Mouse (Mus musculus) liver, embryonic 15.5 days (tissue): ENCODE data around the gene Krtap12-1. TPM values are rescaled to one million over a fixed set of nuclear protein-coding genes. Genes with fewer than 3 reads are reported as not detected.
"Not testable (repeated sequence)": the region's sequence is repeated elsewhere in the genome, so short reads cannot be mapped to it uniquely, and the experiment has no call there.

Experiments
- ATAC-seq: fragments of 200-750 bp; cut with Nextera tagmentation; 2 replicates; pipeline ENCODE4 v1.8.0; 2017; ENCODE audit warnings: moderate number of reproducible peaks, mild to moderate bottlenecking, moderate library complexity; ENCODE audit not compliant: insufficient read depth
- H3K27ac ChIP-seq: fragments of 300-500 bp; sonication (generic); replicated peaks from 2 replicates; pipeline ENCODE4 v1.5.1; 2015; ENCODE audit warnings: mild to moderate bottlenecking, inconsistent platforms
- H3K27me3 ChIP-seq: fragments of 300-500 bp; sonication (generic); 2 replicates; pipeline ENCODE4 v1.6.1; 2015; ENCODE audit warnings: mild to moderate bottlenecking, inconsistent platforms
- H3K36me3 ChIP-seq: fragments of 300-500 bp; sonication (generic); replicated peaks from 2 replicates; pipeline ENCODE4 v1.6.1; 2015; ENCODE audit warnings: moderate library complexity, mild to moderate bottlenecking, inconsistent platforms
- H3K4me1 ChIP-seq: fragments of 300-500 bp; sonication (generic); replicated peaks from 2 replicates; pipeline ENCODE4 v1.6.1; 2015; ENCODE audit warnings: inconsistent platforms
- H3K4me2 ChIP-seq: fragments of 300-500 bp; sonication (generic); 2 replicates; pipeline ENCODE4 v1.6.1; 2015; ENCODE audit warnings: moderate library complexity, mild to moderate bottlenecking, inconsistent platforms
- H3K4me3 ChIP-seq: fragments of 300-500 bp; sonication (generic); replicated peaks from 2 replicates; pipeline ENCODE4 v1.5.1; 2015; ENCODE audit warnings: mild to moderate bottlenecking, inconsistent platforms
- H3K9ac ChIP-seq: fragments of 300-500 bp; sonication (generic); 2 replicates; pipeline ENCODE4 v1.6.1; 2015; ENCODE audit warnings: moderate library complexity, mild to moderate bottlenecking, inconsistent platforms
- H3K9me3 ChIP-seq: fragments of 300-500 bp; sonication (generic); replicated peaks from 2 replicates; pipeline ENCODE4 v1.6.1; 2016; ENCODE audit warnings: inconsistent platforms
- WGBS: fragments of 180-500 bp; shearing (Covaris S2); methylation state at CpG from one replicate; pipeline ENCODE4 v1.1.7; 2015; ENCODE audit warnings: mixed read lengths; ENCODE audit not compliant: insufficient replicate concordance; 5-methylcytosine and 5-hydroxymethylcytosine counted together
- polyA plus RNA-seq: library from polyadenylated mRNA; unstranded; fragments of >200 nt; fragmentation: Nextera tagmentation; extraction: Ambion mirVana; gene quantifications from 2 replicates; pipeline ENCODE4 v1.2.1, GENCODE M21; 2015

Gene Krtap12-1
- polyA plus RNA-seq, 1 experiment from 2014 or later = not detected

GRCm38 (mm10) chr10:77750686-77751085 lies 30.3 kb downstream of the Krtap12-1 start:
- not testable (repeated sequence) for H3K4me1 ChIP-seq, H3K4me3 ChIP-seq, H3K9me3 ChIP-seq, H3K4me2 ChIP-seq, H3K36me3 ChIP-seq, H3K9ac ChIP-seq, H3K27ac ChIP-seq, H3K27me3 ChIP-seq, ATAC-seq
- 67% methylated on average over 1 of the region's 1 CpGs for WGBS

- not testable (repeated sequence) for H3K4me1 ChIP-seq, H3K27ac ChIP-seq, H3K36me3 ChIP-seq, H3K27me3 ChIP-seq, H3K9ac ChIP-seq, H3K4me2 ChIP-seq, ATAC-seq, H3K4me3 ChIP-seq, H3K9me3 ChIP-seq
- WGBS = 55% methylated on average over 1 of the region's 1 CpGs
Measured at GRCm38 (mm10) chr10:77751254-77751653, 30.9 kb downstream of the Krtap12-1 start, which contains the start of gene Gm9736. TSS of gene Gm9736 (minus strand) at chr10:77751354.

GRCm38 (mm10) chr10:77752312-77752711 lies 31.9 kb downstream of the Krtap12-1 start:
- not testable (repeated sequence) for H3K9me3 ChIP-seq, H3K4me3 ChIP-seq, H3K27me3 ChIP-seq, H3K4me2 ChIP-seq, H3K36me3 ChIP-seq, H3K4me1 ChIP-seq, H3K9ac ChIP-seq, H3K27ac ChIP-seq, ATAC-seq
- WGBS = 37% methylated on average over 3 of the region's 3 CpGs

- no peak overlapping the region for H3K27ac ChIP-seq
- no peaks in the 10 kb centered on the region for H3K9me3 ChIP-seq
- no peak for ATAC-seq
- no peak overlapping the region for H3K9ac ChIP-seq
- no peaks in the 10 kb centered on the region for H3K27me3 ChIP-seq
- H3K4me1 ChIP-seq = no peaks in the 10 kb centered on the region
- no peaks in the 10 kb centered on the region for H3K36me3 ChIP-seq
- no peak overlapping the region for H3K4me2 ChIP-seq
- H3K4me3 ChIP-seq = no peak overlapping the region
Measured at GRCm38 (mm10) chr10:77753448-77753847, 33.0 kb downstream of the Krtap12-1 start.

- not testable (repeated sequence) for H3K27me3 ChIP-seq
- no CpG with 5 or more reads among the region's 1 CpGs for WGBS
Measured at GRCm38 (mm10) chr10:77759582-77759981, 39.2 kb downstream of the Krtap12-1 start, which contains the start of gene Gm3233. TSS of gene Gm3233 (minus strand) at chr10:77759682.

GRCm38 (mm10) chr10:77769727-77770126 lies 49.3 kb downstream of the Krtap12-1 start:
- no peak overlapping the region for H3K4me3 ChIP-seq
- ATAC-seq = no peak
- H3K36me3 ChIP-seq = no peaks in the 10 kb centered on the region
- no peaks in the 10 kb centered on the region for H3K9me3 ChIP-seq
- no peak overlapping the region for H3K27ac ChIP-seq
- H3K4me2 ChIP-seq = no peak overlapping the region
- H3K4me1 ChIP-seq = no peaks in the 10 kb centered on the region
- 61% methylated on average over 1 of the region's 1 CpGs for WGBS
- H3K9ac ChIP-seq = no peak overlapping the region
- no peaks in the 10 kb centered on the region for H3K27me3 ChIP-seq

More at GRCm38 (mm10) chr10:77759582-77759981, 39.2 kb downstream of the Krtap12-1 start, which contains the start of gene Gm3233:
- not testable (repeated sequence) for H3K4me3 ChIP-seq, ATAC-seq, H3K9ac ChIP-seq, H3K4me2 ChIP-seq, H3K27ac ChIP-seq, H3K4me1 ChIP-seq, H3K36me3 ChIP-seq, H3K9me3 ChIP-seq

Other genes with a start within 250 kb of the Krtap12-1 start
- 14.9 and 16.0 TPM in 2 replicates for gene Fam207a, start 204.8 kb upstream of the Krtap12-1 start, polyA plus RNA-seq
- 17.1 and 18.5 TPM in 2 replicates for gene Itgb2, start 190.3 kb upstream of the Krtap12-1 start, polyA plus RNA-seq
- 79.6 and 89.2 TPM in 2 replicates for gene Pttg1ip, start 138.9 kb upstream of the Krtap12-1 start, polyA plus RNA-seq
- gene Sumo3, start 114.5 kb upstream of the Krtap12-1 start, polyA plus RNA-seq = 91.2 and 93.4 TPM in 2 replicates
- gene Gm49325, start 114.4 kb upstream of the Krtap12-1 start, polyA plus RNA-seq = 0.82 TPM in 1 of 2 replicates, not detected in the other
- gene Ube2g2, start 98.3 kb upstream of the Krtap12-1 start, polyA plus RNA-seq = 47.0 and 58.0 TPM in 2 replicates
- 0.06 TPM in 1 of 2 replicates, not detected in the other for gene Tspear, start 34.0 kb upstream of the Krtap12-1 start, polyA plus RNA-seq
- not detected in 2 replicates for gene Gm19402, start 29.8 kb upstream of the Krtap12-1 start, polyA plus RNA-seq
- not detected in 2 replicates for gene Gm9508, start 23.4 kb upstream of the Krtap12-1 start, polyA plus RNA-seq
- not detected in 2 replicates for gene Gm10272, start 14.0 kb upstream of the Krtap12-1 start, polyA plus RNA-seq
- gene Gm10024, start 9.1 kb upstream of the Krtap12-1 start, polyA plus RNA-seq = not detected in 2 replicates
- not detected in 2 replicates for gene Gm10142, start 4.8 kb upstream of the Krtap12-1 start, polyA plus RNA-seq
- gene Gm10100, start 5.9 kb downstream of the Krtap12-1 start, polyA plus RNA-seq = not detected in 2 replicates
- gene Gm18596, start 22.0 kb downstream of the Krtap12-1 start, polyA plus RNA-seq = not detected in 2 replicates
- not detected in 2 replicates for gene Gm9736, start 30.8 kb downstream of the Krtap12-1 start, polyA plus RNA-seq
- gene Gm3233, start 39.1 kb downstream of the Krtap12-1 start, polyA plus RNA-seq = not detected in 2 replicates
- not detected in 2 replicates for gene Gm3238, start 50.7 kb downstream of the Krtap12-1 start, polyA plus RNA-seq
- gene Gm7138, start 56.3 kb downstream of the Krtap12-1 start, polyA plus RNA-seq = not detected in 2 replicates
- not detected in 2 replicates for gene Gm3250, start 61.9 kb downstream of the Krtap12-1 start, polyA plus RNA-seq
- not detected in 2 replicates for gene Gm7137, start 67.6 kb downstream of the Krtap12-1 start, polyA plus RNA-seq
- gene Gm9639, start 74.5 kb downstream of the Krtap12-1 start, polyA plus RNA-seq = not detected in 2 replicates
- not detected in 2 replicates for gene Gm19668, start 78.5 kb downstream of the Krtap12-1 start, polyA plus RNA-seq
- gene Gm9507, start 91.2 kb downstream of the Krtap12-1 start, polyA plus RNA-seq = not detected in 2 replicates
- gene Gm2696, start 94.1 kb downstream of the Krtap12-1 start, polyA plus RNA-seq = not detected in 2 replicates
- not detected in 2 replicates for gene Krtap10-4, start 106.5 kb downstream of the Krtap12-1 start, polyA plus RNA-seq
- not detected in 2 replicates for gene Krtap10-10, start 115.3 kb downstream of the Krtap12-1 start, polyA plus RNA-seq
- gene Gm36176, start 126.2 kb downstream of the Krtap12-1 start, polyA plus RNA-seq = not detected in 2 replicates
- not detected in 2 replicates for gene Gm10318, start 132.3 kb downstream of the Krtap12-1 start, polyA plus RNA-seq
- not detected in 2 replicates for gene Gm3285, start 141.4 kb downstream of the Krtap12-1 start, polyA plus RNA-seq
- gene Lrrc3, start 181.9 kb downstream of the Krtap12-1 start, polyA plus RNA-seq = 13.7 and 16.3 TPM in 2 replicates
- gene Trpm2, start 250.0 kb downstream of the Krtap12-1 start, polyA plus RNA-seq = 2.2 and 3.2 TPM in 2 replicates